Mouse (Mus musculus) midbrain, embryonic 11.5 days (tissue): ENCODE results near the gene Celf5. TPM values are rescaled to one million over a fixed set of nuclear protein-coding genes. Genes with fewer than 3 reads are reported as not detected.
A peak's percentile ranks its signal among the peaks of the same experiment; 100 is the strongest.

Experiments used
- ATAC-seq: fragments of 200-750 bp; cut with Nextera tagmentation; 2 replicates; pipeline ENCODE4 v1.8.0; 2017; ENCODE audit warnings: moderate TSS enrichment, moderate library complexity; ENCODE audit not compliant: low FRiP score
- DNase-seq: peaks from one replicate; pipeline ENCODE4 v3.0.0; 2015; ENCODE audit warnings: low spot score; ENCODE audit errors: missing footprints
- H3K27ac ChIP-seq: fragments of 300-500 bp; sonication (generic); 2 replicates; pipeline ENCODE4 v1.5.1; 2014; ENCODE audit warnings: low read depth, low read length
- H3K27me3 ChIP-seq: fragments of 300-500 bp; sonication (generic); 2 replicates; pipeline ENCODE4 v1.6.1; 2014; ENCODE audit warnings: mild to moderate bottlenecking, low read length, moderate library complexity, mixed read lengths; ENCODE audit not compliant: control insufficient read depth, insufficient read depth
- H3K36me3 ChIP-seq: fragments of 300-500 bp; sonication (generic); 2 replicates; pipeline ENCODE4 v1.6.1; 2014; ENCODE audit warnings: mild to moderate bottlenecking, low read length, moderate library complexity, mixed read lengths; ENCODE audit not compliant: control insufficient read depth, insufficient read depth
- H3K4me1 ChIP-seq: fragments of 300-500 bp; sonication (generic); 2 replicates; pipeline ENCODE4 v1.6.1; 2014; ENCODE audit warnings: low read length; ENCODE audit not compliant: control insufficient read depth, insufficient read depth
- H3K4me2 ChIP-seq: fragments of 300-500 bp; sonication (generic); 2 replicates; pipeline ENCODE4 v1.6.1; 2014; ENCODE audit warnings: mild to moderate bottlenecking, moderate library complexity
- H3K4me3 ChIP-seq: fragments of 300-500 bp; sonication (generic); 2 replicates; pipeline ENCODE4 v1.5.1; 2014; ENCODE audit warnings: low read depth, low read length
- H3K9ac ChIP-seq: fragments of 300-500 bp; sonication (generic); 2 replicates; pipeline ENCODE4 v1.6.1; 2014; ENCODE audit warnings: low read length
- H3K9me3 ChIP-seq: fragments of 300-500 bp; sonication (generic); 2 replicates; pipeline ENCODE4 v1.6.1; 2016; ENCODE audit warnings: low read length; ENCODE audit not compliant: control insufficient read depth
- WGBS: fragments of 180-500 bp; shearing (Covaris S2); extraction: QIAGEN DNeasy Blood & Tissue Kit; methylation state at CpG from one replicate; pipeline ENCODE4 v1.1.7; 2014; 5-methylcytosine and 5-hydroxymethylcytosine counted together
- polyA plus RNA-seq: library from polyadenylated mRNA; unstranded; fragments of >200 nt; fragmentation: Nextera tagmentation; extraction: Ambion mirVana; gene quantifications from 2 replicates; pipeline ENCODE4 v1.2.1, GENCODE M21; 2014

Gene Celf5
- 10.0 and 13.1 TPM in 2 replicates for polyA plus RNA-seq

DNA sequence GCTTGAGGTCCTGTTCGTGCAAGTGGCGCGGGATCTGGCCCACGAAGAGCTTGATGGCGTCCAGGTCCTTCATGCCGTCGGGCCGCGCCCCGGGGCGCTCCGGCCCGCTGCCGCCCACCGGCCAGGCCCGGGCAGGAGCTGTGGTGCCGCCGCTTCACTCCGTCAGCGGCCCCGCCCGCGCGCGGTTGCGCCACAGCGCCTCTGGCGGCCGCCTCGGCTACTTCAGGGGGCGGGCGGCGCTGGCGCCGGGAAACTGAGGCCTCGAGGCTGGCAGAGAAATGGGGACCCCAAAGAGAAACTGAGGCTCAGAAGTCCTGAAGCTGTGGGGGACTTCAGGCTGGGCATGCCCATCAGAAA, at the start of gene Celf5:
Celf5 (minus strand) TSS at position 177 of the 357 bp plus-strand sequence.
- H3K4me1 ChIP-seq: peaks cover 18% of the 10 kb centered on the region
- 0% methylated on average over 36 of the region's 36 CpGs for whole genome bisulfite sequencing
- H3K27ac ChIP-seq: no peak within 1 kb of the TSS

DNA sequence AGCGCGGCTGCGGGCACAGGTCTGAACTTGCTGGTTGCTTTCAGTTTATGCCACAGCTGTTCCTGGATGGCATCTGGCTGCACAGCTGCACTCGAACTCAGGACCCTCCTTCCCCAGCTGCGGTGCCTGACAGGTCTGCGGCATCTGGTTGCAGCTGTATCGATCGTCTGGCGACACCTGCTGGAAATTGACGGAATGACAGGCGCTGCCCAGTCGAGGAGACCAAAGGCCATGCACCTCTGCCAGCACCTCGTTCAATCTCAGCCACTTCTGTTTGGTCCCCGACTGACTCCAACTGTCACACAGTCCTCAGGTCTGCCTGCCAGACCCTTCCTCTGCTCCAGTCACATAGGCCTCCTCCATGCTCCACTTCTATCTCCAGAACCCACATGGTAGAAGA, 44.3 kb upstream of the Celf5 start:
- H3K4me2 ChIP-seq: no peak overlapping the region
- DNase-seq (peak; percentile 99), ATAC-seq (peak; percentile 64)
- no peak overlapping the region for H3K4me3 ChIP-seq
- no peaks in the 10 kb centered on the region for H3K9me3 ChIP-seq
- no peaks in the 10 kb centered on the region; the same call in 1 of the 2 replicates for H3K27me3 ChIP-seq
- 17% methylated on average over 14 of the region's 14 CpGs for WGBS
- no peak overlapping the region for H3K9ac ChIP-seq
- H3K4me1 ChIP-seq: no peaks in the 10 kb centered on the region
- H3K36me3 ChIP-seq: no peaks in the 10 kb centered on the region
- no peak overlapping the region for H3K27ac ChIP-seq

More for the DNA sequence above, at the start of gene Celf5:
- Histone ChIP-seq H3K9ac (peak within 1 kb of the TSS; percentile 69), H3K27me3 (peaks cover 10% of the 10 kb centered on the region), H3K36me3 (peaks cover 3% of the 10 kb centered on the region; the same call in 1 of the 2 replicates), H3K4me2 (peak within 1 kb of the TSS; percentile 65), H3K4me3 (peak within 1 kb of the TSS; percentile 49), H3K9me3 (no peaks in the 10 kb centered on the region)
- DNase-seq (peak; percentile 99), ATAC-seq (peak; percentile 64)

DNA sequence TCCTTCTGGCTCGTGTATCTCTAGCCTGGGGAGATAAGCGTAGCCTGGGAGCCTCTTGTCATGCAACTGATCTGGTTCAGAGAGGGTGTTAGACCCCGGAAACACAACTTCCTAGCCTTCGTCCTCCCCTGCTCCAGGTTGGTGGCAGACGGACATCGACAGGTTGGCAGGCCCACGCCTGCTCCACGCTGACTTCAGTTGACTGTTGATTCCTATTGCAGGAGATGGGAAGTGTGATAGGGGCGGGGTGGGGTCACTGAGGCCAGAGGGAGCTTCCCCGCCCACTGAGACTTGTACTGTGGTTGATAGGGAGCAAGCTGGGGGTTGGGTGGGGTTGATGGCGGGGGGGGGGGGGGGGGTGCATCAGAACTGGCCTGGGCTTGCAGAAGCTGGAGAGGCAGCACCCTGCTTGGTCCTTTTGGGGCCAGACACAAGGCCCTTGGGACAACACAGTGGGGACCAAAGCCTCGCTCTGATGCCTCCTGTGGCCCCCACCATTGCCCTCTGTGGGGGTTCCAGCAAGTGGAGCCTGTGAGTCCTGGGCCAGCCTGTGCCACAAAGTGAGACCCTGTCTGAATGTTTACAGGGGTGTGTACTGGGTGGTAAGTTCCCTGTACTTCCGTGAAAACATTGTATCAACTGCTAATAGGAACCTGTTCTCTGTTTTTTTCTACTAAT, 42.6 kb upstream of the Celf5 start:
- no peaks in the 10 kb centered on the region for H3K36me3 ChIP-seq
- no peaks in the 10 kb centered on the region for H3K9me3 ChIP-seq
- ATAC-seq: no peak
- H3K27me3 ChIP-seq: no peaks in the 10 kb centered on the region; the same call in 1 of the 2 replicates
- WGBS: 68% methylated on average over 12 of the region's 13 CpGs
- H3K4me1 ChIP-seq: no peaks in the 10 kb centered on the region
- H3K27ac ChIP-seq: no peak overlapping the region
- no peak for DNase-seq
- no peak overlapping the region for H3K9ac ChIP-seq
- H3K4me2 ChIP-seq: no peak overlapping the region
- no peak overlapping the region for H3K4me3 ChIP-seq

DNA sequence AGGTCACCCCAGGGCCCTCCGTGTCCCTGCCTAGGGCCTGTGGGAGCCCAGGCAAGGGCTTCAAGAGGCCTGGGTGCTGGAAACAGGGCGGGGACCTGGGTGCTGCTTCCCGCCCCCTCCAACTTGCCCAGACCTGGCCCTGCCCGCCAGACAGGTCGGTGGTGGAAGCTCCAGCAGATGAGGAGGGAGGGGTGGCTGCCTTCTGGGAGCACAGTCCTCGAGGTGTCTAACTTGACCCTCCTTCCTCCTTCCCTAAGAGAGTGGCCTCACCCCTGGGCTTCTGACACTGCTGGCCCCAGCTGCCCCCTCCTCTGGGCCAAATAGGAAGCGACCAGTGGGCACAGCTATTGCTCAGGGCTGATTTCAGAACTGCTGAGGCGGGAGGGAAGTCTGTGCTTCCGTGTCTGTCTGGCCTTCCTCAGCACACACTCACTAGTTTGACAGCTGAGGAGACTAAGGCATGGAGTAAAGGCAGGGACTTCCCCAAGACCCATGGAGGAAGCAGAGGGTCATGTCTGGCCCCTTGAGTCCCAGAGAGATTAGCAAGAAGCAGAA, 41.6 kb upstream of the Celf5 start, which contains the start of gene Gna15:
Gna15 (minus strand) TSS at position 175 of the 555 bp plus-strand sequence.
- H3K27ac ChIP-seq: no peak within 1 kb of the TSS
- H3K4me2 ChIP-seq: no peak within 1 kb of the TSS
- ATAC-seq (no peak; the same call in 1 of the 2 replicates), DNase-seq (no peak)
- no peaks in the 10 kb centered on the region; the same call in 1 of the 2 replicates for H3K27me3 ChIP-seq
- H3K9ac ChIP-seq: no peak within 1 kb of the TSS
- no peaks in the 10 kb centered on the region for H3K9me3 ChIP-seq
- 31% methylated on average over 9 of the region's 9 CpGs for WGBS
- no peaks in the 10 kb centered on the region for H3K36me3 ChIP-seq
- H3K4me1 ChIP-seq: no peaks in the 10 kb centered on the region
- no peak within 1 kb of the TSS for H3K4me3 ChIP-seq

DNA sequence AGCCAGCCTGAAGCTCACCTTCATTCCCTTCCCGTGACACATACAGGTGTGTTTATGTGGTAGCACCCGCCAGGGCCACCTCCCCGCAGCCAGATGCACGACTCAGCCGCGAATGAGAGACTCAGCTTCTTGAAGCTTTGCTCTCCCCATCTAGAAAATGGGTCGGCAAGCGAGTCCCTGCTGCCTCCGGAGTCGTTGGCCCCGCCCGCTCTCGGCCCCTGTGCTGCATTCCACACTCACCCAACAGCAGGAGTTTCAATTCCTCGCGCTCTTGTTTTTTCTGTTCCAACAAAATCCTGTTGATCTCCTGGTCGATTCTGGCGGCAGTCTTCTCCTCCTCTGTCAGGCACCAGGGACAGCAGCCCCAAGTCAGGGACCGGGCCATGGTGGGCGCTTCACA, 41.1 kb upstream of the Celf5 start:
- 23% methylated on average over 19 of the region's 19 CpGs for WGBS
- no peak overlapping the region for H3K27ac ChIP-seq
- no peak overlapping the region for H3K9ac ChIP-seq
- no peaks in the 10 kb centered on the region for H3K4me1 ChIP-seq
- H3K4me3 ChIP-seq: no peak overlapping the region
- no peaks in the 10 kb centered on the region for H3K9me3 ChIP-seq
- no peaks in the 10 kb centered on the region for H3K36me3 ChIP-seq
- DNase-seq (no peak), ATAC-seq (no peak)
- H3K4me2 ChIP-seq: no peak overlapping the region
- H3K27me3 ChIP-seq: no peaks in the 10 kb centered on the region; the same call in 1 of the 2 replicates

DNA sequence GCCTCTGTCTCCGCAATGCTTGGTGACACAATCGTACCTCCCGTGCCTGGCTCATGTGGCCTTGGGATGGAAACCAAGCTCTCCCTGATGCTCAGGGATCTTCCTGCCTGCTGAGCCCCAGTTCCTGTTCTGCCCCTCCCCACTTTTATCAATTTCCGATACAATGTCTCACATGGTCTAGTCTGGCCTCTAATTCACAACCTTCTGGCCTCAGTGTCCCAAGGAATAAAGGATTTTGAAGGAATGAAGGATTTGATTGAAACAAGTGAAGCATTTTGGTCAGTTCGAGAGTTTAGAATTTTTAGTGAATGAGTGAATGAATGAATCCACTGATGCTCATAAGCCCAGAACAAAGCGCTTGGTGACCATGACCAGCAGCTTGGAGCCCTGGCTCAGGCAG, 40.6 kb upstream of the Celf5 start:
- no peaks in the 10 kb centered on the region; the same call in 1 of the 2 replicates for H3K27me3 ChIP-seq
- H3K36me3 ChIP-seq: no peaks in the 10 kb centered on the region
- H3K9ac ChIP-seq: no peak overlapping the region
- 73% methylated on average over 6 of the region's 6 CpGs for WGBS
- no peak overlapping the region for H3K27ac ChIP-seq
- no peak for ATAC-seq
- H3K4me2 ChIP-seq: no peak overlapping the region
- no peak overlapping the region for H3K4me3 ChIP-seq
- no peak for DNase-seq
- H3K4me1 ChIP-seq: no peaks in the 10 kb centered on the region
- H3K9me3 ChIP-seq: no peaks in the 10 kb centered on the region

DNA sequence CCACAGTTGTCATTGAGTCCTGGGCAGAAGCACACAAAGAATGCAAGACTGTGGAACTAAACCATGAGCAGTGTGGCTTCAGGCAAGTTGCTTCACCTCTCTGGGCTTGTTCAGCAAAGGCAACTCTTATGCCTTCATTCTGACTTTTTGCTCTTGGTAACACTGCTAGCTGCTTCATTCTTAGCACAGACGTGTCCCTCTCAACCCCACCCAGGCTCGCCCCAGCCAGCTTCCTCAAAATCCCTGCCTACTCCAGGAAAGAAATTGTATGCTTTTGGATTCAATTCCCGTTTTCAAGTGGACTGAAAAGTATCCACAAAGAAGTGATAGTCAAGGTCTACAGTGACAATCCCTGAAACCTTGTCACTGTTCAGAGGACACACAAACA, 37.5 kb upstream of the Celf5 start:
- 81% methylated on average over 3 of the region's 3 CpGs for WGBS
- H3K9ac ChIP-seq: no peak overlapping the region
- no peaks in the 10 kb centered on the region for H3K4me1 ChIP-seq
- H3K4me3 ChIP-seq: no peak overlapping the region
- no peak overlapping the region for H3K27ac ChIP-seq
- H3K36me3 ChIP-seq: no peaks in the 10 kb centered on the region
- ATAC-seq: no peak
- DNase-seq: no peak
- H3K27me3 ChIP-seq: no peaks in the 10 kb centered on the region; the same call in 1 of the 2 replicates
- H3K4me2 ChIP-seq: no peak overlapping the region
- H3K9me3 ChIP-seq: no peaks in the 10 kb centered on the region

DNA sequence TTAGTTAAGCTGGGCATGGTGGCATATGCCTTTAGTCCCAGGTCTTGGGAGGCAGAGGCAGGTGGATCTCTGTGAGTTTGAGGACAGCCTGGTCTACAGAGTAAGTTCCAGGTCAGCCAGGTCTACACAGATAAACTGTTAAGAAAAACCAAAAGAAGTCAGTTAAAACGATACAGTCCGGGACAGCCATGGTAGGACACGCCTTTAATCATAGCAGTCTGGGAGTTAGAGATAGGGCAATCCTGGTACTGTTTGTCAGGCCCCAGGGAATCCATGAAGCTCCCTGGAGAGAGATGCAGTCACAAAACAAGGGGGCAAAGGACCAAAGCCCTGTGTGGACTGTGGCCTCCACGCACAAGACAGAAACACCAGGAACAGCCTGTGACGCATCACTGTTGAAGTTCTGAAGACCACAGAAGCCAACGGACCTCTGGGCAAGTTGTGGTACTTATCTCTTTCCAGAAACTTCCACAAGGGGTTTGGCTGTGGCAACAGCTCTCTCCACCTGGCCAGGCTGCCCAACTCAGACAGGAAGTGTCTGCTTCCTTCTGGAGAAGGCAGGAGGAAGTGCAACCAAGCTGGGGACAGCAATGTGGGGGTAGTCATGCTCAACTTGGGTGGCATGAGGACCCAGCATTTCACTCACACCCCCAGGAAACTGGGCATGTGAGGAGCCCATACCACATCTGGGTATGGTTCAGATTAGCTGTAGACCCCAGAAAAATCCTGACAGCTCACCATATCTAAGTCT, 36.9 kb upstream of the Celf5 start:
- Histone ChIP-seq H3K27me3 (no peaks in the 10 kb centered on the region; the same call in 1 of the 2 replicates), H3K4me2 (no peak overlapping the region), H3K27ac (no peak overlapping the region), H3K36me3 (no peaks in the 10 kb centered on the region), H3K4me3 (no peak overlapping the region), H3K9ac (no peak overlapping the region), H3K9me3 (no peaks in the 10 kb centered on the region), H3K4me1 (no peaks in the 10 kb centered on the region)
- DNase-seq (no peak), ATAC-seq (no peak)
- WGBS: 76% methylated on average over 6 of the region's 6 CpGs

DNA sequence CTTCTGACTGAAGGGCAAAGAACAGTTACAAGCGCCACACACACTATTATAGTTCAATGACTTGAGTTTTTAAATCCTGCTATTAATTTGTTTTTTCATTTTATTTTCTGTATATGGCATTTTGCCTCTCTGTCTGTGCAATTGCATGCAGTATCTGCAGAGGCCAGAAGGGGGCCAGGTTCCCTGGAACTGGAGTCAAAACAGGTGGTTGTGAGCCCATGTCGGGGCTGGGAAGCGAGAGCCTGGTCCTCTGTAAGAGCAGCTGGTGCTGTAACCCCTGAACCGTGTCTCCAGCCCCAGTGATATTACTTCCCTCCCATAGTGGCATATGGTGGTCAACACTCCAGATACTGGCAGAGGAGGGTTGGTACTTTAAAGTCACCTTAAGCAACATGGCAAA, 36.0 kb upstream of the Celf5 start:
- 14% methylated on average over 4 of the region's 4 CpGs for WGBS
- no peaks in the 10 kb centered on the region for H3K4me1 ChIP-seq
- H3K4me2 ChIP-seq: no peak overlapping the region
- no peaks in the 10 kb centered on the region; the same call in 1 of the 2 replicates for H3K27me3 ChIP-seq
- H3K4me3 ChIP-seq: no peak overlapping the region
- peak; percentile 62; the same call in 1 of the 2 replicates for ATAC-seq
- H3K9me3 ChIP-seq: no peaks in the 10 kb centered on the region; the same call in 1 of the 2 replicates
- DNase-seq: peak; percentile 93
- H3K27ac ChIP-seq: no peak overlapping the region
- no peak overlapping the region for H3K9ac ChIP-seq
- H3K36me3 ChIP-seq: no peaks in the 10 kb centered on the region
